Mouse (Mus musculus) forebrain, embryonic 12.5 days (tissue): ENCODE measurements around the gene Ppdpf. TPM values are rescaled to one million over a fixed set of nuclear protein-coding genes. Genes with fewer than 3 reads are reported as not detected.
A peak's percentile ranks its signal among the peaks of the same experiment; 100 is the strongest.

Experiments
- ATAC-seq: fragments of 200-750 bp; cut with Nextera tagmentation; 2 replicates; pipeline ENCODE4 v1.8.0; 2017; ENCODE audit warnings: moderate TSS enrichment; ENCODE audit not compliant: low FRiP score
- H3K27ac ChIP-seq: fragments of 300-500 bp; sonication (generic); 2 replicates; pipeline ENCODE4 v1.5.1; 2016; ENCODE audit warnings: mild to moderate bottlenecking
- H3K27me3 ChIP-seq: fragments of 300-500 bp; sonication (generic); 2 replicates; pipeline ENCODE4 v1.6.1; 2016; ENCODE audit warnings: mild to moderate bottlenecking
- H3K36me3 ChIP-seq: fragments of 300-500 bp; sonication (generic); replicated peaks from 2 replicates; pipeline ENCODE4 v1.6.1; 2016; ENCODE audit warnings: mild to moderate bottlenecking
- H3K4me1 ChIP-seq: fragments of 300-500 bp; sonication (generic); 2 replicates; pipeline ENCODE4 v1.6.1; 2016
- H3K4me2 ChIP-seq: fragments of 300-500 bp; sonication (generic); 2 replicates; pipeline ENCODE4 v1.6.1; 2016; ENCODE audit warnings: mild to moderate bottlenecking, moderate library complexity
- H3K4me3 ChIP-seq: fragments of 300-500 bp; sonication (generic); replicated peaks from 2 replicates; pipeline ENCODE4 v1.5.1; 2016; ENCODE audit warnings: mild to moderate bottlenecking
- H3K9ac ChIP-seq: fragments of 300-500 bp; sonication (generic); 2 replicates; pipeline ENCODE4 v1.6.1; 2016; ENCODE audit warnings: mild to moderate bottlenecking
- H3K9me3 ChIP-seq: fragments of 300-500 bp; sonication (generic); 2 replicates; pipeline ENCODE4 v1.6.1; 2016
- WGBS: fragments of 180-500 bp; shearing (Covaris S2); methylation state at CpG from one replicate; pipeline ENCODE4 v1.1.7; 2016; 5-methylcytosine and 5-hydroxymethylcytosine counted together
- polyA plus RNA-seq: library from polyadenylated mRNA; unstranded; fragments of >200 nt; fragmentation: Nextera tagmentation; extraction: Ambion mirVana; gene quantifications from 2 replicates; pipeline ENCODE4 v1.2.1, GENCODE M21; 2016

The Ppdpf gene
- polyA plus RNA-seq, 1 experiment from 2014 or later: 483 TPM

DNA sequence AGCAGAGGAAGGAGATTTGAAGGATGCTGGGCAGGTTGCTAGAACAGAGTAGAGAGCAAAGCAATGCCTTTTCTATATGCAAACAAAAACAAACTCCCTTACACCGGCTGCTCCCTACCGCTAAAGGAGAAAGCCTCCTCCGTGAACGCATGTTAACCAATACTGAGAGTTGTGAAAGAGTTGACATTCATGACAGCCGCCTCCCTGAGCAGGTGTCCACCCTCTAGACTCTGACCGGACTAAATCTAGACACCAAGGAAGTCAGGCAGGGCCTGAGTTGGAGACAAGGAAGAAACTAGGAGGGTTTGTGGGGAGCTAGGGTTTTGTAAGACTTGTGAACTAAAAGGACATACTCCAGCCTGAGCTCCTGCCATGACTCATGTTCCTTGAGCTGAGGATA, 15.8 kb downstream of the Ppdpf start:
- Histone ChIP-seq H3K4me1 (no peaks in the 10 kb centered on the region), H3K4me3 (no peak overlapping the region), H3K27ac (no peak overlapping the region), H3K9ac (no peak overlapping the region), H3K4me2 (no peak overlapping the region), H3K9me3 (no peaks in the 10 kb centered on the region), H3K27me3 (no peaks in the 10 kb centered on the region), H3K36me3 (no peaks in the 10 kb centered on the region)
- no peak for ATAC-seq
- 83% methylated on average over 6 of the region's 6 CpGs for WGBS

DNA sequence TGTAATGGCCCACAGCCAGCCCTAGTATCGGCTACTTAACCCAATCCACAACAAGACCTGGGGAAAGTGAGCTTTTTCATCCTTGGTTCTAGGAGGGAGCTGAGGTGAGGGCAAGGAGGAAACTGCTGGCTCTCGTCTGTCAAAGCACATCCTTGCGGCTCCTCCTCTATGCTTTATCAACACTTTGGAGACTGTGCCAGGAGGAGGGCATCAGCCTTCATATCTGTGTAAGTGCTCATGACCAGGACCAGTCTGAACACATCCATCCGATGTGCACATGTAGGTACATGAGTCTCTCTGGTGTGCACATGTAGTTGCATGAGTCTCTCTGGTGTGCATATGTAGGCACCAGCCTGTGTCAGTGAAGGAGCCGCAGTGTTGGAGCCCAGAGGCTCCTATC, 18.6 kb downstream of the Ppdpf start:
- Histone ChIP-seq H3K27me3 (peaks cover 5% of the 10 kb centered on the region; the same call in 1 of the 2 replicates), H3K36me3 (no peaks in the 10 kb centered on the region), H3K4me1 (no peaks in the 10 kb centered on the region), H3K4me3 (no peak overlapping the region), H3K9me3 (no peaks in the 10 kb centered on the region), H3K9ac (no peak overlapping the region), H3K27ac (no peak overlapping the region), H3K4me2 (no peak overlapping the region)
- WGBS: 92% methylated on average over 5 of the region's 5 CpGs
- no peak for ATAC-seq

DNA sequence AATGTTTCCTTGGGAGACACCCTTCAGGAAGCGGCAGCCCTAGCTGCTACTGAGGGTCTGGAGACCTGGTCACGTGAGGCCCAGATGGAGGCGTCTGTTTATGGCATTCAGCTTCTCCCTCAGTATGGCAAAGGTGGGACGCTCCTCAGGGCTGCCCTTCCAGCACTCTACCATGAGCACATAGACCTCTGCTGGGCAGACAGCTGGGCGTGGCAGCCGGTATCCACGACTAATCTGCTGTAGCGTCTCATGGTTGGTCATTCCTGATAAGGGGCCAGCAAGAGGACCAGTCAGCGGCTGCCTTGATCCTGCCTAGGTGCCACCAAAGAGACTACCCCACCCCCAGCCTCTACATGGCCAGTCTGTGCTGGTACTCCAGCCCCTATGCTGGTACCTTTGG, 19.1 kb downstream of the Ppdpf start:
- no peak overlapping the region for H3K9ac ChIP-seq
- peaks cover 8% of the 10 kb centered on the region for H3K27me3 ChIP-seq
- H3K9me3 ChIP-seq: no peaks in the 10 kb centered on the region
- WGBS: 75% methylated on average over 9 of the region's 9 CpGs
- no peak for ATAC-seq
- no peak overlapping the region for H3K27ac ChIP-seq
- no peaks in the 10 kb centered on the region for H3K36me3 ChIP-seq
- no peak overlapping the region for H3K4me3 ChIP-seq
- H3K4me1 ChIP-seq: no peaks in the 10 kb centered on the region
- no peak overlapping the region for H3K4me2 ChIP-seq

DNA sequence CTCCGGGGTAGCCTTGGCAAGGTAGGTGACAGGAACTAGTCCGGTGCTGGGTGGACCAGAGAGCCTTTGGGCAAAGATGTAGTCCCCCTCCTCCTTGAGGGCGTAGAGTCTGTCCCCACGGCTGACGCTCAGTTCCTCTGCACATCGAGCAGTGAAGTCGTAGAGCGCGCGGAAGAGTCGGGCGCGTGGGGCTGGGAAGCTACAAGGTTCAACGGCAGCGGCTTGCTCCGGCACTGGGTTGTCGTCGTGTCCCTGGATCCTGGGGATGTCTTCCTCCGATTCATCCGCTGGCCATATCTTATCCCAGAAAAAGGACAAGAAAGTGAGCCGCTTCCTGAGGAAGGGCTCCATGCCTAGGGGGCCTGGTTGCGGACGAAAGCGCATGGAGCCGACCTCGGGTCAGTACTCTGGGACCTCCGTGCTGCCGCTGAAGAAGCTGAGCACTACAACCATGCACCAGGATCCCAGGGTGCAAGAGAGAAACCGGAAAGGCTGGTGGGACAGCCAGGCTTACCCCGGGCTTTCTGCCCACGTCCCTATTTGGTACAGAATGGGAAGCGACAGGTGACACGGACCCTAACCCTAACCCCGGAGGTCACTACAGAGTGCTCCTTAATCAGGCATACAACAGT, 25.5 kb downstream of the Ppdpf start:
- Histone ChIP-seq H3K27ac (no peak overlapping the region), H3K9ac (no peak overlapping the region; the same call in none of the 2 replicates), H3K9me3 (no peaks in the 10 kb centered on the region), H3K4me3 (peak overlapping the region; percentile 25), H3K27me3 (peaks cover 44% of the 10 kb centered on the region), H3K4me2 (peak overlapping the region; percentile 49), H3K4me1 (peaks cover 10% of the 10 kb centered on the region), H3K36me3 (no peaks in the 10 kb centered on the region)
- ATAC-seq: no peak
- WGBS: 3% methylated on average over 34 of the region's 34 CpGs

DNA sequence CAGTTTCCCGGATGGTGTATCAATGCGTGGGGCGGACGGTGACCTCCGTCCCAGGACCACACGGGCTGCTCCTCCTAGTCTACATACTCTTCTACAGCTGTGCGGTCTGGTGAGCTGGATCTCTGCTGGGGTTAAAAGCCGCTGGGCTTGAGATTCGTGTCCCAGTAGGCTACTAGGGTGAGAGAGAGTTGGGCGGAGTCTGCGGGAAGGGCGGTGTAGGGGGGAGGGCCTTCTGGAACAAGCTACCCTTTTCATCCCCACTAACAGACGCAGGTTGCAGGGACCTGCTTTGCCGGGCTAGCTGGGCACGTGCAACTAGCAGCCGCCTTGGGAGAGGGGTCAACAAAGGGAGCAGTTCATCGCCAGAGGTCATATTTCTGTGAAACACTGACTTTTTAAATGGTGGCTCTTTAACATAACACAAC, 26.0 kb downstream of the Ppdpf start, which contains the start of gene Srms:
Gene Srms (minus strand): TSS at position 165 of the 425 bp plus-strand sequence.
- no peak for ATAC-seq
- peaks cover 10% of the 10 kb centered on the region for H3K4me1 ChIP-seq
- H3K4me3 ChIP-seq: peak within 1 kb of the TSS; percentile 25
- H3K27me3 ChIP-seq: peaks cover 44% of the 10 kb centered on the region
- H3K27ac ChIP-seq: no peak within 1 kb of the TSS
- H3K9me3 ChIP-seq: no peaks in the 10 kb centered on the region
- H3K36me3 ChIP-seq: no peaks in the 10 kb centered on the region
- H3K9ac ChIP-seq: no peak within 1 kb of the TSS; the same call in none of the 2 replicates
- WGBS: 1% methylated on average over 17 of the region's 17 CpGs
- peak within 1 kb of the TSS; percentile 49 for H3K4me2 ChIP-seq

DNA sequence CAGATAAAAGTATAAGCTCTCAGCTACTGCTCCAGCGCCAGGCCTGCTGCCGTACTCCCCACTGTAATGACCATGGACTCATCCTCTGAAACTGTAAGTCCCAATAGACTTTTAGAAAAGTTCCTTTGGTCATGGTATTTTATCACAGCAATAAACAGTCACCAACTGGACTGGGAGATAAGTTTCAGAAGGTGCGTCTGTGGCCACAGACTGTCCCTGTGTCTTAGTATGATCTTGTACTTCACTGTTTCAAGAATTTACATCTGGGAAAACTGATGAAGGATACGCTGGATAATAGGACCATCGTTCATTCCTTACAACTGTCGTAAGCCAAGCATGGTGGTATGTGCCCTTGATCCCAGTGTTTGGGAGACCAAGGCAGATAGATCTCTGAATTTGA, 29.0 kb downstream of the Ppdpf start:
- H3K4me1 ChIP-seq: peaks cover 22% of the 10 kb centered on the region
- ATAC-seq: no peak
- H3K9ac ChIP-seq: no peak overlapping the region
- WGBS: 92% methylated on average over 6 of the region's 6 CpGs
- no peak overlapping the region for H3K27ac ChIP-seq
- H3K9me3 ChIP-seq: no peaks in the 10 kb centered on the region
- no peaks in the 10 kb centered on the region for H3K36me3 ChIP-seq
- no peak overlapping the region for H3K4me3 ChIP-seq
- H3K4me2 ChIP-seq: no peak overlapping the region
- peaks cover 44% of the 10 kb centered on the region for H3K27me3 ChIP-seq

DNA sequence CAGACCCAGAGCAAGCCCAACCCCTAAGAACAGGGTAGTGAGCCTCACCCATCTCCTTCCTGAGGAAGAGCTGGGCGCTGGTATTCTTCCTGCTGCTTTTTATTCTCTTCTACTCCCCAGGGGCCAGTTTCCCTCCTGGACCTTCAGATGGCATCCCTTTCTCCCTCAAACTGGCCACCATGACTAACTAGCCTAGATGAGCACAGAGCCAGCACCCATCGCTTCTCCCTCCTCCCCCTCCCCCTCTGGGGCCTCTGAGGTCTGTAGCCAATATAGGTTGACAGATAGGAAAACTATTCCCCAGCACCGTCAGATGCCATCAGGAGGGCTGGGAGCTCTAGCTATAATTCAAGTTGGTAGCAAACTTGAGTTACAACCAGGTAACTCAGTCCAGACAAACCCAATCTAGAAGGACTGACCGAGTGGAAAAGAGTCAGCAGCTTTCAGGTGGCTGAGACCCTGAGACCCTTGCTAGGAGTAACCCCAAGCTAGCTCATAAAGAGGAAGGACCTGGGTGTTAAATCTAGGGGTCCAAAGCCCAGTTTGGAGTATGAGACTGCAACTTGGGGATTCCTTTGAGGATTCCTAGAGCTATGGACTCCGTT, 31.9 kb downstream of the Ppdpf start:
- ATAC-seq: no peak
- Histone ChIP-seq H3K4me3 (no peak overlapping the region), H3K4me2 (no peak overlapping the region), H3K27me3 (peaks cover 20% of the 10 kb centered on the region), H3K9ac (no peak overlapping the region), H3K9me3 (no peaks in the 10 kb centered on the region), H3K4me1 (peaks cover 12% of the 10 kb centered on the region), H3K36me3 (no peaks in the 10 kb centered on the region), H3K27ac (no peak overlapping the region)
- 73% methylated on average over 5 of the region's 5 CpGs for WGBS

DNA sequence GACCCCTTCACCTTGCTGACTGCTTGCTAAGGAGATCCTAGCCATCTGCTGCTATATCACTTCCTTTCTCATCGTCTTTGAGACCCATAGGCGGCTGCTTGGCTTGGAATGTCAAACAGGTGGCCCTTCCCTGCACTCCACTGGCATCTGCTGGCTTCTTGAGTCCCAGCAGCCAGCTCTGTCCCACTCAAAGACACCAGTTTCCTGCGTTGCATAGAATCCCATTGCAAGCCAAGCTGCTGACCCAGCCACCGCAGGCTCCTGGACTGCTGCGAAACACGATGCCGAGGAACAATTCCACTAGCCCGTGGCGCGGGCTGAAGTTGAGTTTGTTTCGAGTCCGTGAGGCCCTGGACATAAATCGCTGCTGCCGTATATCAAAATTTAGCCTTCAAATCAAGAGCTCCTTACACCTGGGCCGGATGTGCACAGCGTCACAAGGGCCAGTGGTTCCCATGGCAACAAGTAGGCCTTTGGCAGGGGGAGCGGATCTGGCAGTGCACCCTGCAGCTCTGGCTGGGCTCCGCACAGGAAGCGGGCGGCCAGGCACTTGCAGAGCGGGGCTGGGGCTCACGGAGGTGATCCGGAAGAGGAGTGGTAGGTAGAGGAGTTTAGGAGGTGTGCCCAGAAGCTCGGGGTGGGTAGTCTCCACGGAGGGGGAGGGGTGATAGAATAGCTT, 32.6 kb downstream of the Ppdpf start, which contains the start of gene Fndc11:
Gene Fndc11 (plus strand): TSS at position 476 of the 679 bp plus-strand sequence.
- peak within 1 kb of the TSS; percentile 46; the same call in 1 of the 2 replicates for H3K9ac ChIP-seq
- H3K27ac ChIP-seq: no peak within 1 kb of the TSS
- 5% methylated on average over 25 of the region's 25 CpGs for WGBS

DNA sequence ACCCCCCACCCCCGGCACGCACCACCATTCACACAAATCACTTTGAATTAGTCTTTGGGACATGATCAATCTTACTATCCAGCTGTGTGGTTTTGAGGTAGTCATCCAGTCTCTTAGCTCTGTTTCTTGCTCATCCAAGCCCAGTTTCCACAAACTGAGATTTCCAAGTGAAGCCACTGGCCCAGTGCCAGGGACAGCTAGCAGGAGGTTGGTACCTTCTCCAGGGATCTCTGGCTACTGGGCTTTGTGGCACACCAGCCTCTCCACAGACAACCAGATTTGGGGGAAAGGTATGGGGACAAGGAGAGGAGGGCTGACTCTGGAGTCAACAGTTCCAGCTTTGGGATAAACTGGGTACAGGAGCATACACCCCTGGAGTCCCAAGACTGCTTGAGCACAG, 33.3 kb downstream of the Ppdpf start:
- Histone ChIP-seq H3K27ac (no peak overlapping the region), H3K27me3 (0 out of 2 replicates have a peak, but pooled peaks cover 12% of the 10 kb centered on the region), H3K4me1 (peaks cover 12% of the 10 kb centered on the region), H3K36me3 (no peaks in the 10 kb centered on the region), H3K4me2 (peak overlapping the region; percentile 63), H3K9ac (no peak overlapping the region), H3K9me3 (no peaks in the 10 kb centered on the region), H3K4me3 (peak overlapping the region; percentile 28; the same call in 1 of the 2 replicates)
- ATAC-seq: no peak
- WGBS: 51% methylated on average over 2 of the region's 2 CpGs

More for the DNA sequence above, 32.6 kb downstream of the Ppdpf start, which contains the start of gene Fndc11:
- peaks cover 13% of the 10 kb centered on the region; the same call in 1 of the 2 replicates for H3K27me3 ChIP-seq
- peak within 1 kb of the TSS; percentile 63 for H3K4me2 ChIP-seq
- peak within 1 kb of the TSS; percentile 28 for H3K4me3 ChIP-seq
- H3K4me1 ChIP-seq: peaks cover 12% of the 10 kb centered on the region
- H3K36me3 ChIP-seq: no peaks in the 10 kb centered on the region
- peak; percentile 83 for ATAC-seq
- H3K9me3 ChIP-seq: no peaks in the 10 kb centered on the region

DNA sequence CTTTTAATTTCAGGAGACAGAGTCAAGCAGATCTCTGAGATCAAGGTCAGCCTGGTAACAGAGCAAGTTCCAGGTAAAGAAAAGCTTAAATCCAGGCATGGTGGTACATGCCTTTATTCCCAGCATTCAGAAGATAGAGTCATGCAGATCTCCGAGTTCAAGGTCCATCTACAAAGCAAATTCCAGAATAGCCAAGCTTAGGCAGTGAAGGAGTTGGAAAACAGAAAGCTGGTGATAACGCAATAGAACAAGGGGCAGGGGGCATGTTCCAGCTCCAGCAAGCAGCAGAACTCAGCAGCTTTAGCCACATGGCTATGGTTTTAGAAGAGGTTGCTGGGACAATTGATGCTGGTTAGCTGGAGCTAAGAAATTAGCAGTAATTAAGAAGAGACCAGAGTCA, 37.9 kb downstream of the Ppdpf start:
- Histone ChIP-seq H3K27ac (no peak overlapping the region), H3K27me3 (0 out of 2 replicates have a peak, but pooled peaks cover 9% of the 10 kb centered on the region), H3K4me2 (no peak overlapping the region), H3K9ac (no peak overlapping the region), H3K4me1 (peaks cover 5% of the 10 kb centered on the region), H3K9me3 (no peaks in the 10 kb centered on the region), H3K36me3 (no peaks in the 10 kb centered on the region), H3K4me3 (no peak overlapping the region)
- ATAC-seq: no peak
- WGBS: 93% methylated on average over 2 of the region's 2 CpGs

DNA sequence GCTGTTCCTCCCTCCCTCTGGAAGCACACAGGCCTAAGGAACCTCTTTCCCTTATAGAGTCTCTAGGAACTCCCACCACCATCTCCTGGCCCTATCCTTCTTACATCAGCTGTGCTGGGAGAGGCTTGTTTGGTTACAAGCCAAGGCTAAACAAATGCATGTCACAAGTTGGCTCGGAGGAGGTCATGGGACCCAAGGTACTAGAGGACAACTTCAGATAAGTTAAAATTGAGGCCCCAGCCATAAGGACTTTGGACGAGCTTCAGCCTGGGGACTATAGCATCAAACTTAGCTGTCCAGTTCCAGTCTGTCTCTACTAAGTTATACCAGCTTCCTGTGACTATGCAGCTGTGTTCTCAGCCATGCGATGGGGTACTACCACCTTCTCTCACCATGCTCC, 40.1 kb downstream of the Ppdpf start:
- H3K9me3 ChIP-seq: no peaks in the 10 kb centered on the region
- H3K4me3 ChIP-seq: no peak overlapping the region
- H3K9ac ChIP-seq: no peak overlapping the region
- no peaks in the 10 kb centered on the region for H3K36me3 ChIP-seq
- H3K27ac ChIP-seq: no peak overlapping the region
- no peak overlapping the region for H3K4me2 ChIP-seq
- 87% methylated on average over 3 of the region's 3 CpGs for WGBS
- H3K4me1 ChIP-seq: no peaks in the 10 kb centered on the region
- no peak for ATAC-seq
- no peaks in the 10 kb centered on the region for H3K27me3 ChIP-seq

DNA sequence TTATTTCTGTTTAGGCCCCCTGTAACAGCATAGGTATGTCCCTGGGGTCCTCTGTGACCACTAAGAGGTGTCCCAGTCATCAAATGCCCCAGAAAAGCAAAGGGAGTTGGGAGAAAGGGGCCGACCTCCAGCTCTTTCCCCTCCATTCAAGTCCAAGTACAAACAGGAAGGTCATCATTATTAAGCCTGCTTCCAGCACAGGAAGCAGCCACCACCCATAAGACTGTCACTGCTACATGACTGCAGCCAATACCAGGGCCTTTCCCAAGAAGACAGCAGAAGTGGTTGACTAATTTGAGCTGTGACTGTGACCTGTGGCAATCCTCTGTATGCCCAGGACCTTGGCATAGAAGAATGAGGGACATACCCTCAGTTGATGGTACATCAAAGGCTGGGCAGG, 41.3 kb downstream of the Ppdpf start:
- Histone ChIP-seq H3K4me3 (no peak overlapping the region), H3K9ac (no peak overlapping the region), H3K4me2 (no peak overlapping the region), H3K36me3 (no peaks in the 10 kb centered on the region), H3K27me3 (no peaks in the 10 kb centered on the region), H3K27ac (no peak overlapping the region), H3K9me3 (no peaks in the 10 kb centered on the region), H3K4me1 (no peaks in the 10 kb centered on the region)
- ATAC-seq: no peak
- WGBS: 77% methylated on average over 1 of the region's 1 CpGs
